Mouse (Mus musculus) heart, postnatal 0 days (tissue): Measurements from ENCODE around the gene Zfp961.
"Not testable (repeated sequence)": the region's sequence is repeated elsewhere in the genome, so short reads cannot be mapped to it uniquely, and the experiment has no call there.

Experiments
- CTCF ChIP-seq: IDR thresholded peaks from 2 replicates; pipeline ENCODE4 v1.5.1; 2016; ENCODE audit warnings: antibody characterized with exemption, control low read depth, low read depth
- EP300 ChIP-seq: IDR thresholded peaks from 2 replicates; pipeline ENCODE4 v1.6.1; 2016; ENCODE audit warnings: antibody characterized with exemption, low read depth

DNA sequence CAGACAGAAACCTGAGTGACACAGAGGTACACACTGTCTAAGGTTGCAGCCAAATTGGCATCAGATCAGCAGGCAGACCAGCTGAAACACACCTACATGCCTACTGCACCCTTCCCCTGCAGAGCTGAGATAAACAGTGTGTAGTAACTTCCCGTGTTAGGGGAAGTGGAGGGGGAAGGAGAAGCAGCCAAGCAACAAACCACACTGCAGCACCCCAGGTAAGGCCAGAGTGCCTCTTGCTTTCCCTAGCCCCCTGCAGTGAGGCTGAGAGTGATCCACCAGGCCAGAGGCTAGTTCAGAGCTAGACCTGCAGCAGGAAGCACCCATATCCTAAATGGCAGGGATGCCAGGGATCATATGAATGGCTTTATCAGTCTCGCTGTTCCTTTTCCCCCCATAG is 66.5 kb downstream of the Zfp961 start:
- TF ChIP-seq CTCF, EP300: not testable (repeated sequence)
